Mouse (Mus musculus) skeletal muscle tissue, adult 2 months (tissue): Measurements from ENCODE around the gene Gm6583.
A peak's percentile ranks its signal among the peaks of the same experiment; 100 is the strongest.
"Not testable (repeated sequence)": the region's sequence is repeated elsewhere in the genome, so short reads cannot be mapped to it uniquely, and the experiment has no call there.

Source experiments
- DNase-seq: peaks from one replicate; pipeline ENCODE4 v3.0.0-alpha.2; 2012; ENCODE audit warnings: low read depth, low spot score

Gene Gm6583

GRCm38 (mm10) chr5:112325546-112326445, 30.0 kb downstream of the Gm6583 start, which contains the start of gene Tfip11:
Gene Tfip11 (plus strand): TSS chr5:112326358.
- peak; percentile 91 for DNase-seq

- DNase-seq, result no peak
Measured at GRCm38 (mm10) chr5:112324637-112325545, 30.9 kb downstream of the Gm6583 start.

- DNase-seq, result no peak
Measured at GRCm38 (mm10) chr5:112323246-112323645, 32.6 kb downstream of the Gm6583 start.

GRCm38 (mm10) chr5:112321376-112321775, 34.5 kb downstream of the Gm6583 start:
- no peak for DNase-seq

GRCm38 (mm10) chr5:112320936-112321335, 34.9 kb downstream of the Gm6583 start:
- no peak for DNase-seq

- no peak for DNase-seq
Measured at GRCm38 (mm10) chr5:112320379-112320778, 35.5 kb downstream of the Gm6583 start.

GRCm38 (mm10) chr5:112319343-112319742, 36.5 kb downstream of the Gm6583 start:
- not testable (repeated sequence) for DNase-seq

- no peak for DNase-seq
Measured at GRCm38 (mm10) chr5:112317328-112317727, 38.5 kb downstream of the Gm6583 start.

- DNase-seq, result no peak
Measured at GRCm38 (mm10) chr5:112316468-112316867, 39.4 kb downstream of the Gm6583 start.

- no peak for DNase-seq
Measured at GRCm38 (mm10) chr5:112313222-112313885, 42.5 kb downstream of the Gm6583 start.

GRCm38 (mm10) chr5:112305842-112306241, 50.0 kb downstream of the Gm6583 start:
- no peak for DNase-seq
